Mouse (Mus musculus) embryo, embryonic 11.5 days (tissue): Measurements from ENCODE around the gene Ccng2.

Source experiments
- DNase-seq: peaks from one replicate; pipeline ENCODE4 v3.0.0-alpha.2; 2012; ENCODE audit warnings: low read depth, low spot score

Ccng2 gene

GRCm38 (mm10) chr5:93266883-93267704 lies at the start of gene Ccng2:
Ccng2 (plus strand) TSS chr5:93267257.
- peak; percentile 94 for DNase-seq

DNA sequence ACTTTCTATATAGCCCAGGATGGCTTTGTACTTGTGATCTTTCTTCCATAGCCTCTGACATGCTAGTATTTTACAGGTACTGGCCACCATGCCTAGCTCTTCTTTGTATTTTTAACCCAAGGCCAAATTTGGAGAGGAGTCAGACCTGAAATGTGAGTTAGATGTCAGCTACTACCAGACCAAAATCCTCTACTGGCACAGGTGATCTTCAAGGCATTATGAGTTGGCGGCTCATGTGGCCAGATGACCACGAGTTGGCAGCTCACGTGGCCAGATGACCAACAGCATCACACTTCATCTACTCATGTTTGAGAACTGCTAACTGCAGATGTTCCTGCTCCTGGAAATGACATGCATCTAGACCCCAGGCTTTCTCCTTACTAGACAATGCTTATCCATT lies 48.7 kb upstream of the Ccng2 start:
- DNase-seq, result no peak

- DNase-seq, result no peak
These were observed 45.4 kb upstream of the Ccng2 start for GRCm38 (mm10) chr5:93221661-93222060.

DNA sequence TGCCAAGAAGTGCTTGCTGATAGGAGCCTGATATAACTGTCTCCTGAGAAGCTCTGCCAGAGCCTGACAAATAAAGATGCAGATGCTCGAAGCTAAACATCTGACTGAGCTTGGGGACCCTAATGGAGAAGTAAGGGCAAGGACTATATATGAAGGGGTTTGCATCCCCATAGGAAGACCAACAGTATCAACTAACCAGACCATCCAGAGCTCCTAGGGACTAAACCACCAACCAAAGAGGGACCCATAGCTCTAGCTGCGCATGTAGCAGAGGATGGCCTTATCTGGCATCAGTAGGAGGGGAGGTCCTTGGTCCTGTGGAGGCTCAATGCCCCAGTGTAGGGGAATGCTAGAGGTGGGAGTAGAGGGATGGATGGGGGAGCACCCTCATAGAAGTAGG lies 42.5 kb upstream of the Ccng2 start:
- DNase-seq, result no peak

GRCm38 (mm10) chr5:93227157-93227556 lies 39.9 kb upstream of the Ccng2 start:
- no peak for DNase-seq

- DNase-seq, result no peak
These were observed 37.5 kb upstream of the Ccng2 start for GRCm38 (mm10) chr5:93229527-93229926.

DNA sequence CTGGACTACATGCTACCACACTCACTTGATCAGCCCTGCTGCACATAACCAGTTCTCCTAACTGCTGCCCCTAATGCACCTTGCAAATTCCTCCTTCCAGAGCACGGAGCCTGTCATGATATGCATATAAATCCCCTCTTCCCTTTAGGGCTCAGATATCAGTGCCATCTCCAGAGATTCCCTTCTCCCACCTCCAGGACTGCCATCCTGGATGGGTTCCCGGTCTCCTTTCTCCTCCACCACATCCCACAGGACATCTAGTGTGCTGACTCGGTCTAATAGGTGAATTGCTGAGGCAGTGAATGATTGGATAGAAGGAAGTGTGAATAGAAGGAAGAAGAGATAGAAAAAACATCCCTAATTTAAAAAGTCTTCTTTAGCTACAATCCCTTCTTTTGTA lies 35.3 kb upstream of the Ccng2 start:
- DNase-seq, result no peak

GRCm38 (mm10) chr5:93232838-93233237 lies 34.2 kb upstream of the Ccng2 start:
- DNase-seq, result no peak

DNA sequence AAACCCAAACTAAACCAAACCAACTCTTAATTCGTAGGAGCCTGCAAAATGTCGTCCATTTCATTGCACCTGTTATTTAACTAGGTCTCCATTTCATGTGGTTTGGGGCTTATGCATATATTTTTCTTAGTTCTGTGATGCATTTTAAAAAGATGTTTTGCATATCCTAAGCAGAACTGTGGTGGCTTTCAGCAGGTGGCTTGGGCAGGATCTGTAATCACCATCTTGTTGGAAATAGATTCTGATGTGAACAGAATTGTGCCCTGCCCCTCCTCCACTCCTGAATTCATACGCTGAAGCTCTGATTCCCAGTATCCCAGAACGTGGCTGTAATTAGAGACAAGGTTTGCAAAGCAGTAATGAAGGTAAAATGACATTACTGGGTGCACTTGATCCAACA lies 32.9 kb upstream of the Ccng2 start:
- no peak for DNase-seq

DNA sequence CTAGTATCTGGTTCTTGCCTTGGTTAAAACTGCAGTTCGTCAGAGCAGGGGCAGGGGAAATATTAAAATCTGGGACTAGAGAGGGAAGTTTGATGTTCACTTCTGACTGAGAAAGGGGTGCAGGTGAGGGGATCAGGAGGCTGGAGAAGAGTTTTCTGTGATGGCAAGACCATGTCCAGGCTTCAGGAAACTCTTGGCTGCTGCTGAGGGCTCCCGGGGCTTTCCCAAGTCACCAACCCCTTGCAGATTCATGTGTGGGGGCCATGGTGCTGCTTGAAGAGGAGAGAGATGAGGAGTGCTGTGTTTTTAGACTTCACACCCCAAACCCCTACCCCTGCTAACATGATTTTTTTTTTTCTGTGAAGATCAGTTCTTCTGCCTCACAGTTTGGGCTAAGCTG lies 32.5 kb upstream of the Ccng2 start:
- no peak for DNase-seq

- no peak for DNase-seq
These were observed 31.2 kb upstream of the Ccng2 start for GRCm38 (mm10) chr5:93235888-93236287.

- no peak for DNase-seq
These were observed 30.5 kb upstream of the Ccng2 start for GRCm38 (mm10) chr5:93236541-93236940.

- peak; percentile 2 for DNase-seq
These were observed 27.2 kb upstream of the Ccng2 start for GRCm38 (mm10) chr5:93239590-93240544.

GRCm38 (mm10) chr5:93245280-93245679 lies 21.8 kb upstream of the Ccng2 start:
- no peak for DNase-seq

GRCm38 (mm10) chr5:93249940-93250578 lies 17.0 kb upstream of the Ccng2 start:
- DNase-seq, result no peak

GRCm38 (mm10) chr5:93251001-93251760 lies 15.9 kb upstream of the Ccng2 start:
- no peak for DNase-seq

GRCm38 (mm10) chr5:93255759-93256265 lies 11.2 kb upstream of the Ccng2 start:
- no peak for DNase-seq

- DNase-seq, result no peak
These were observed 10.1 kb upstream of the Ccng2 start for GRCm38 (mm10) chr5:93256820-93257405.

DNA sequence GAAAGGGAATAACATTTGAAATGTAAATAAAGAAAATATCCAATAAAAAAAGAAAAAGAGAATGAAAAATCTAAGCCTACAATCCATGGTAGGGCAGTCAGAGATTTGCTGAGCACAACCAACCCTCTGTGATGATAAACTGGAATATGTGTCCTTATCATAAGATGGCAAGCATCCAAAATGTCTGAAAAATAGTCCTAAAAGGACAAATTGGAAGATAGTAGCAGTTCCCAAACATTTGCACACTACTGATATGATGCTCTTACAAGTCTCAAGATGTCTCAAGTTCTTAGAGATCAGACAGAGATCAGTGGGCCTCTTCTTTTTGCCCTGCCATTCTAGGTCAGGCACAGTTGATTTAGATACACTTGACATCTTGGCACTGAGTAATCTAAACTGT lies 7.7 kb upstream of the Ccng2 start:
- no peak for DNase-seq

DNA sequence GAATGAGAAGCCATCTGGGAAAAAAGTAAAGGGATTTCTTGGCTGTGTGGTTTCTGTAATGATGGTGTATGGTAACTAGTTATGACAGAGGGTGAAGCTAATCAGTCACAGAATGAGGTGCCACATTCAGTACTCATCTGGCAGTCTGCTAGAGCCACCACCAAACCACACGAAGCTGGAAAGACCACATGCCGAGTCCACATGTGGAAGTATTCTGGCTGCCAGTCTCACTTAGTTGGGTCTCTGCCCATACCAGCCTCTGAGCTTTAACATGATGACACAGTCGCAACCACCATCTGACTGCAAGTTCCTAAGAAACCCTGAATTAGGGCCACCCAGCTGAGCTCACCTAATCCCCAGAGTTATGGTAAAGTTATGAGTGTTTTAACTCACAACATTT lies 6.1 kb upstream of the Ccng2 start:
- no peak for DNase-seq

- DNase-seq, result no peak
These were observed 4.3 kb upstream of the Ccng2 start for GRCm38 (mm10) chr5:93262751-93263150.
